Mouse (Mus musculus) kidney, embryonic 14.5 days (tissue): Measurements from ENCODE around the gene Prss12. TPM values are rescaled to one million over a fixed set of nuclear protein-coding genes. Genes with fewer than 3 reads are reported as not detected.
A peak's percentile ranks its signal among the peaks of the same experiment; 100 is the strongest.

Source experiments
- ATAC-seq: fragments of 200-750 bp; cut with Nextera tagmentation; 2 replicates; pipeline ENCODE4 v1.8.0; 2017; ENCODE audit warnings: moderate number of reproducible peaks, mild to moderate bottlenecking, moderate TSS enrichment, moderate library complexity; ENCODE audit not compliant: low FRiP score, low TSS enrichment
- H3K27ac ChIP-seq: fragments of 300-500 bp; sonication (generic); 2 replicates; pipeline ENCODE4 v1.5.1; 2014; ENCODE audit warnings: low read depth, mild to moderate bottlenecking, low read length, moderate library complexity, mixed read lengths
- H3K27me3 ChIP-seq: fragments of 300-500 bp; sonication (generic); 2 replicates; pipeline ENCODE4 v1.6.1; 2014; ENCODE audit warnings: mild to moderate bottlenecking, low read length; ENCODE audit not compliant: control insufficient read depth, insufficient read depth
- H3K36me3 ChIP-seq: fragments of 300-500 bp; sonication (generic); 2 replicates; pipeline ENCODE4 v1.6.1; 2014; ENCODE audit warnings: low read length, mixed read lengths; ENCODE audit not compliant: control insufficient read depth, insufficient read depth
- H3K4me1 ChIP-seq: fragments of 300-500 bp; sonication (generic); 2 replicates; pipeline ENCODE4 v1.6.1; 2014; ENCODE audit warnings: low read length, mixed read lengths; ENCODE audit not compliant: control insufficient read depth, insufficient read depth
- H3K4me2 ChIP-seq: fragments of 300-500 bp; sonication (generic); replicated peaks from 2 replicates; pipeline ENCODE4 v1.6.1; 2014; ENCODE audit warnings: low read depth, mild to moderate bottlenecking, low read length
- H3K4me3 ChIP-seq: fragments of 300-500 bp; sonication (generic); 2 replicates; pipeline ENCODE4 v1.5.1; 2014; ENCODE audit warnings: mild to moderate bottlenecking, low read length
- H3K9ac ChIP-seq: fragments of 300-500 bp; sonication (generic); 2 replicates; pipeline ENCODE4 v1.6.1; 2014; ENCODE audit warnings: low read depth, mild to moderate bottlenecking, low read length, moderate library complexity
- H3K9me3 ChIP-seq: fragments of 300-500 bp; sonication (generic); 2 replicates; pipeline ENCODE4 v1.6.1; 2016; ENCODE audit warnings: low read length; ENCODE audit not compliant: control insufficient read depth
- WGBS: fragments of 180-500 bp; shearing (Covaris S2); extraction: QIAGEN DNeasy Blood & Tissue Kit; methylation state at CpG from one replicate; pipeline ENCODE4 v1.1.7; 2014; 5-methylcytosine and 5-hydroxymethylcytosine counted together
- polyA plus RNA-seq: library from polyadenylated mRNA; unstranded; fragments of >200 nt; fragmentation: Nextera tagmentation; extraction: Ambion mirVana; gene quantifications from 2 replicates; pipeline ENCODE4 v1.2.1, GENCODE M21; 2014

The Prss12 gene
- polyA plus RNA-seq, 1 experiment from 2014 or later: 2.9 TPM

GRCm38 (mm10) chr3:123514886-123515285, 68.2 kb downstream of the Prss12 start:
- Histone ChIP-seq H3K4me1 (no peaks in the 10 kb centered on the region; the same call in 1 of the 2 replicates), H3K4me3 (no peak overlapping the region), H3K36me3 (no peaks in the 10 kb centered on the region), H3K27me3 (no peaks in the 10 kb centered on the region), H3K4me2 (no peak overlapping the region), H3K27ac (no peak overlapping the region), H3K9ac (no peak overlapping the region), H3K9me3 (no peaks in the 10 kb centered on the region)
- WGBS: 49% methylated on average over 5 of the region's 5 CpGs
- ATAC-seq: no peak

DNA sequence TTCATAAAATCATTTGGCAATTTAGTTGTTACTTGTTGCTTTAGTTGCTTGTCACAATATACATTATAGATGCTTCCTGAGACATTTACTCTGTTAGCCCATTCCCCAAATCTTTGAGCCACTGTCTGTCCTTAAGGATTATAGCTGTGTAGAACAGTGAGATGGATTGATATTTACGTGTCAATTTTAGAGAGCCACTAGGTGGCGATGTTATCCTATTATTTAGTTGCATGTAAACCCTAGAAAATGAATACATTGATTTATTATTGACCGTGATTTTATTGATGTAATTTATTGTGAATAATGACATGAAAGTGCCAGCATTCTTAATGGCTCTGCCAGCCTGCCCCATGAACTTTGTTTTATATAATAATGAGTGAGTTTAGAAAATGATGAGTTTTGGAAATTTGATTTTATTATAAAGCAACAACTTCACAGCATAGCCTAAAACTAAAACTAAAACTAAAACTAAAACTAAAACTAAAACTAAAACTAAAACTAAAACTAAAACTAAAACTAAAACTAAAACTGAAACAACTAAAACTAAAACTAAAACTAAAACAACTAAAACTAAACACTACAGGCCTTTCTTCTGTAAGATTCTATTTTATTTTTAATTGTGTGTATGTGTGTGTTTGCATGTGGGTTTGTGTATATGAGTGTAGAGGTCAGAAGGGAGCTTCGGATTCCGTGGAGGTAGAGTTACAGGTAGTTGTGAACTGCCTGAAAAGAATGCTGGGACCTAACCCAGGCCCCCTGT, 69.1 kb downstream of the Prss12 start:
- no peaks in the 10 kb centered on the region for H3K4me1 ChIP-seq
- no peaks in the 10 kb centered on the region for H3K27me3 ChIP-seq
- H3K4me3 ChIP-seq: no peak overlapping the region
- no peak overlapping the region for H3K27ac ChIP-seq
- no peak for ATAC-seq
- H3K9me3 ChIP-seq: no peaks in the 10 kb centered on the region
- WGBS: 20% methylated on average over 5 of the region's 5 CpGs
- no peak overlapping the region for H3K9ac ChIP-seq
- no peaks in the 10 kb centered on the region for H3K36me3 ChIP-seq
- H3K4me2 ChIP-seq: no peak overlapping the region

DNA sequence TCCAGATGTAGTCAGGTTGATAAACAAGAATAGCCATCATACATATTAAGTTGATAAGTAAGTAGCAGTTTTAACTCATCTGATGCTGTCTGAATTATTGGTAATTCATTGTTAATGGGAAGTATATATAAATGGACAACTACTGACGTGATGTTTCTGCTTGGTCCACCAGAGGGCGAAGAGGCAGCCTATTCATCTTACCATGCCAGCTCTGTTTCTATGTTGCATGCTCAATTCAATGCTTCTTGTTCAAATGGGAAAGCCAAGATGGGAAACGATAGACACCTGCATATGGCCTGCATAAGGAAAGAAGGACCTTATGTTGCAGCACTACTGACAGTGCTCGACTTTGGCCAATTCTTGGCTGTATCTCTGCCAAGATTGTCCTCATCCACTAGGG, 70.1 kb downstream of the Prss12 start:
- ATAC-seq: peak; percentile 24; the same call in 1 of the 2 replicates
- H3K9me3 ChIP-seq: no peaks in the 10 kb centered on the region
- no peaks in the 10 kb centered on the region for H3K4me1 ChIP-seq
- no peak overlapping the region for H3K9ac ChIP-seq
- H3K27me3 ChIP-seq: no peaks in the 10 kb centered on the region
- 45% methylated on average over 4 of the region's 4 CpGs for WGBS
- H3K4me3 ChIP-seq: no peak overlapping the region
- no peak overlapping the region for H3K27ac ChIP-seq
- H3K4me2 ChIP-seq: no peak overlapping the region
- no peaks in the 10 kb centered on the region for H3K36me3 ChIP-seq

- Histone ChIP-seq H3K9ac (no peak overlapping the region), H3K36me3 (no peaks in the 10 kb centered on the region), H3K4me1 (no peaks in the 10 kb centered on the region), H3K4me2 (no peak overlapping the region), H3K9me3 (no peaks in the 10 kb centered on the region), H3K27me3 (no peaks in the 10 kb centered on the region), H3K27ac (no peak overlapping the region), H3K4me3 (no peak overlapping the region)
- WGBS: 54% methylated on average over 11 of the region's 11 CpGs
- no peak for ATAC-seq
These were observed 79.8 kb downstream of the Prss12 start for GRCm38 (mm10) chr3:123526313-123527067.

DNA sequence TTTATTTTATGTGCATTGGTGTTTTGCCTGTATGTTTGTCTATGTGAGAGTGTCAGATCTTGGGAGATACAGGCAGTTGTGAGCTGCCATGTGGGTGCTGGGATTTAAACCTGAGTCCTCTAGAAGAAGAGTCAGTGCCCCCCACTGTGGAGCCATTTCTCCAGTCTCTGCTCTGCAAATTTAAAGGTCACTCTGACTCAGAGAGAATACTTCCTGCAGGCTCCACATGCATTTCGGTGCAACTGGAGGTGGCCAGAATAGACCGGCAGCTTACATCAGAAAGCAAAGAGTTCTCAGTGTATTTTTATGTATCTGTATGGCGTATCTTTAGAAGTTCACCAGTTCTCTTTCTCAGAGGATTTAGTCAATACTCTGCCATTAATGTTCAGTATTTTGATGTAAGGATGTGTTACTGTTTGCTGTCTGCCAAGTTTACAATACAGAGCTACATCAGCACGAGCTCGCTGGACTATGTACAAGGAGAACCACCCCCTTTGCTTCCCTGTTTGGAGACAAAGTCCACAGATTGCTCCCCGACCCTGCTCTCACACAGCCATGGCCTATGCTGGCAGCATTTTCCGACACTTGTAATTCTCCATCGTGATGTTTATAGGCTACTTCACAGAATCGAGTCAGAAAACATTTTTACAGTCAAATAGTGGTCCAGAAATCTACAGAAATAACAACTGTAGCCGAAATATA, 81.2 kb downstream of the Prss12 start:
- no peak overlapping the region for H3K4me2 ChIP-seq
- H3K4me1 ChIP-seq: no peaks in the 10 kb centered on the region
- no peak overlapping the region for H3K9ac ChIP-seq
- no peaks in the 10 kb centered on the region for H3K9me3 ChIP-seq
- no peak overlapping the region for H3K27ac ChIP-seq
- no peaks in the 10 kb centered on the region for H3K27me3 ChIP-seq
- no peaks in the 10 kb centered on the region for H3K36me3 ChIP-seq
- 82% methylated on average over 10 of the region's 10 CpGs for WGBS
- no peak for ATAC-seq
- H3K4me3 ChIP-seq: no peak overlapping the region

GRCm38 (mm10) chr3:123531124-123531523, 84.4 kb downstream of the Prss12 start:
- no peak for ATAC-seq
- no peaks in the 10 kb centered on the region for H3K4me1 ChIP-seq
- no peaks in the 10 kb centered on the region for H3K9me3 ChIP-seq
- 89% methylated on average over 2 of the region's 2 CpGs for WGBS
- no peak overlapping the region for H3K4me3 ChIP-seq
- no peak overlapping the region for H3K4me2 ChIP-seq
- H3K27ac ChIP-seq: no peak overlapping the region
- no peaks in the 10 kb centered on the region for H3K36me3 ChIP-seq
- H3K27me3 ChIP-seq: no peaks in the 10 kb centered on the region
- H3K9ac ChIP-seq: no peak overlapping the region

DNA sequence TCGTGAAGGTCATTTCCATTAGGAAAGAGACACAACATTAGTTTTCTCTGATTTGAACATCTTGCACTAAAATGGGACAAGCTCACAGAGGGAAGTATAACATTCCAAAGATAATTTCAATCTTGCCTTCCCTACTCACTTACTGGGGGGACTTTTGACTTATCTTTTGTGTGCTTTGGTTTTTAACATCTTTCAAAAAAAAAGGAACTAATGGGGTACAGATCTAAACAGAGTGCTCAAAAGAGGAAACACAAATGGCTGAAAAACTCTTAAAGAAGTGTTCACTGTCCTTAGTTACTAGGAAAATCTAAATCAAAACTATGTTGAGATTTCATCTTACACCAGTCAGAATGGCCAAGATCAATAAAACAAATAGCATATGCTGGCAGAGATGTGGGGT, 90.6 kb downstream of the Prss12 start:
- Histone ChIP-seq H3K9ac (no peak overlapping the region), H3K4me2 (no peak overlapping the region), H3K9me3 (no peaks in the 10 kb centered on the region), H3K4me1 (no peaks in the 10 kb centered on the region), H3K27me3 (no peaks in the 10 kb centered on the region), H3K27ac (no peak overlapping the region), H3K4me3 (no peak overlapping the region), H3K36me3 (no peaks in the 10 kb centered on the region)
- no peak for ATAC-seq
- WGBS: 85% methylated on average over 1 of the region's 1 CpGs

DNA sequence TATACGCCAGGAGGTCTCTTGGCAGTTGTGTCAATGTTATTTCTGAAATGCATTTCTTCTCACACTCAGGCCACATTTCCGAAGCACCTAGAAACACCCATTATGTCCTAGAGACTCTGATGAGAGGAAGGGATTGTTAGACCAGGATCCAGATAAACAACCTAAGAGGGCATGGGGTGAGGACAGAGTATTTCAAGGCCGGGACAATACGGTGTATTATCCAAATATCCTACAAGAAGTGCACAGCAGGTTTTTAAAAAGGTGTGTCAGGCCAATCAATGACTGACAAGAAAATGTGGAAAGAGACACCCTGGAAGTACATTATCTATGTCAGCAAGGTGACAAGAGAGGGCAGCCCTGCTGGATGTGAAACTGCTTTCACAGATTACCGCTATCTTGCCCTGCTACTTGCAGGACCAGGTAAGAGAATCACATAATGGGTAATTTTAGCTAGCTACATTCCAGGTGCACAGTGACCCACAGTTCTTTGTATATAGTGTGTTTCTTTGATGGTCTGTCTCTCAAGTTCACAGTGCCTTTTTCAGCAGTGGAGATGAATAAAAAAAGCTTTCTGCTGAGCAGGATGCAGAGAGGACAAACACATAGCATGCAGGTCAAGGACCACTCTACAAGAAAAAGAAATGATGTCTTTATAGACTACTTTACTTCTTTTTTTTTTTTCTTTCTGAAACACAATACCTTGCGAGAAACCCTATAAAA, 97.0 kb downstream of the Prss12 start:
- no peak overlapping the region for H3K27ac ChIP-seq
- H3K36me3 ChIP-seq: no peaks in the 10 kb centered on the region
- H3K9ac ChIP-seq: no peak overlapping the region
- peaks cover 3% of the 10 kb centered on the region; the same call in 1 of the 2 replicates for H3K9me3 ChIP-seq
- WGBS: 80% methylated on average over 6 of the region's 6 CpGs
- H3K4me1 ChIP-seq: no peaks in the 10 kb centered on the region
- no peaks in the 10 kb centered on the region for H3K27me3 ChIP-seq
- H3K4me3 ChIP-seq: no peak overlapping the region
- no peak overlapping the region for H3K4me2 ChIP-seq
- no peak for ATAC-seq
